Mouse (Mus musculus): ENCODE results near the gene Dgkz.

DNA sequence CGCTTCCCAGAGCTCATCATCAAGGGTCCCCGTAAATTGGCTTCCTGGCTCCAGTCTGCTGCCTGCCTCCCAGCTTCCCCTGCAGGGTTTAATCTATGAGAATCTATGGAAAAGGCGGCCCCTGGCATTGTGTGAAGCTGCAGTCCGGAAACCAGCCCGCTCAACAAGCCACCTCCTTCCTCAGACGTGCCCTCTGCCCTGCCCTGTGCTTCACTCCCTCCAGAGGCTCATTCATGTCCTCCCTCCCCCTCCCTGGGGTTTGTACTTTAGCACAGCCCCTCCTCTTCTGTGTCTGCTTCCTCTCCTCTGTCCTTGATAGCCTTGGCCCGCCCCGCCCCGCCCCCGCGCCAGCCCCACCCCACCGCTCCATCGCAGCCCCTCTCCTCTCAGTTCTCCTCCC lies 8.8 kb upstream of the Dgkz start:
- TF ChIP-seq POLR2A (IDR thresholded peaks at IDR 0.05; ENCODE audit: insufficient read depth, low read depth, low read length) = no peak
- no peak for TF ChIP-seq CTCF (IDR thresholded peaks at IDR 0.05; ENCODE audit: insufficient read depth, low read depth, low read length)
